Mouse (Mus musculus) embryo, embryonic 10 days (tissue): Measurements from ENCODE around the gene Hist1h3c.
"Not testable (repeated sequence)": the region's sequence is repeated elsewhere in the genome, so short reads cannot be mapped to it uniquely, and the experiment has no call there.

Source experiments
- DNase-seq: peaks from one replicate; pipeline ENCODE4 v3.0.0-alpha.2; 2015; ENCODE audit warnings: low spot score

Gene Hist1h3c

DNA sequence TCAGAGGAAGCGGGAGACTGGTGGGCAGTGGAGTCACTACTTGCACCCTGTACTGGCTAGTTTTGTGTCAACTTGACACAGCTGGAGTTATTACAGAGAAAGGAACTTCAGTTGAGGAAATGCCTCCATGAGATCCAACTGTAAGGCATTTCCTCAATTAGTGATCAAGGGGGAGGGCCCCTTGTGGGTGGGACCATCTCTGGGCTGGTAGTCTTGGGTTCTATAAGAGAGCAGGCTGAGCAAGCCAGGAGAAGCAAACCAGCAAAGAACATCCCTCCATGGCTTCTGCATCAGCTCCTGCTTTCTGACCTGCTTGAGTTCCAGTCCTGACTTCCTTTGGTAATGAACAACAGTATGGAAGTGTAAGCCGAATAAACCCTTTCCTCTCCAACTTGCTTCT, 42.6 kb downstream of the Hist1h3c start:
- not testable (repeated sequence) for DNase-seq

DNA sequence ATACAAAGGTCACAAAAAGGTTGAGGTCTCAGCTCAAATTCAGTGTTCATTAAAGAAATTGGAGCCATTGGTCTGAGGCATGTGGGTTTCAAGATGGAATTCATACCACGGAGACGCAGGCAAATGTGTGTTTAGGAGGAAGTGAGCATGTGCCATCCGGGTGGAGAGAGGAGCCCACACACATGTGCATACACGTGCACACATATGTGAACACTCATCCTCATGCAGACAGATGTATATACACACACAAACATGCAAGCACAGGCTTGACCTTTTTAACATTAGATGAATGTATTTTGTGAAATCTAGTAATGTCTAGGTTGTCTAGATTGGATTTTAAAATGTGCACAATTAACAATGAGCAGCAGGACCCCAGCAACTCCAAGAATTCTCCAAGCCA, 43.2 kb downstream of the Hist1h3c start:
- DNase-seq: no peak

GRCm38 (mm10) chr13:23700786-23701520, 44.4 kb downstream of the Hist1h3c start:
- peak; percentile 91 for DNase-seq

DNA sequence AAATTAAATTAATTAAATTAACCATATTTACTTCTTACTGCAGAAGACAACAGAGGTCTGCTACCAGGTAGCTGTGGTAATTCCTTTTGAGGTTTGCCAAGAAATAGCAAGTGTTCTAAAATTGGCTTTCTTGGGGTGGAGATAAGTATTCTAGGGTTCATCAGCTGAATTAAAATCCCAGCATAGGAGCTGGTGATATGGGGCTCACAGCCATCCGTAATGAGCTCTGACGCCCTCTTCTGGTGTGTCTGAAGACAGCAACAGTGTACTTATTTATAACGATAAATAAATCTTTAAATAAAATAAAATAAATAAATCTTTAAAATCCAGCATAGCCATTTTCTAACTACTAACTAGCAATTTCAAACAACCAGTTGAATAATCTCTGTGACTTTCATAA, 45.6 kb downstream of the Hist1h3c start:
- no peak for DNase-seq

- no peak for DNase-seq
Measured at GRCm38 (mm10) chr13:23698996-23699395, 46.4 kb downstream of the Hist1h3c start.

DNA sequence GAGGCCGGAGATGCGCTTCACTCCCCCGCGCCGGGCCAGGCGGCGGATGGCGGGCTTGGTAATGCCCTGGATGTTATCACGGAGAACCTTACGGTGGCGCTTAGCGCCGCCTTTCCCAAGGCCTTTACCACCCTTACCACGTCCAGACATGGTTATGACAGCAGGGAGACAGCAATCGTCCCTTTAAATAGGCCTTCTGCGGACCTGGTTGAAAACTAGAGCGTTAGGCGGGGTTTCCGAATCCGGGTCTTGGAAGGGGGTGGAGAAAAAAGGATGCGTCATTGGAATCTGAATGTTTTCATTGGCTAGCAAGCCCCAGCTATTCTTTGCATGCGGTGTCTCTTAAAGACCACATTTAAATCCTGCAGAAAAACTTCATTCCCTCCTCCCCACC, 47.1 kb downstream of the Hist1h3c start, which contains the start of gene Hist1h4c:
TSS of gene Hist1h4c (minus strand) at position 155 of the 394 bp plus-strand sequence.
- peak; percentile 95 for DNase-seq

DNA sequence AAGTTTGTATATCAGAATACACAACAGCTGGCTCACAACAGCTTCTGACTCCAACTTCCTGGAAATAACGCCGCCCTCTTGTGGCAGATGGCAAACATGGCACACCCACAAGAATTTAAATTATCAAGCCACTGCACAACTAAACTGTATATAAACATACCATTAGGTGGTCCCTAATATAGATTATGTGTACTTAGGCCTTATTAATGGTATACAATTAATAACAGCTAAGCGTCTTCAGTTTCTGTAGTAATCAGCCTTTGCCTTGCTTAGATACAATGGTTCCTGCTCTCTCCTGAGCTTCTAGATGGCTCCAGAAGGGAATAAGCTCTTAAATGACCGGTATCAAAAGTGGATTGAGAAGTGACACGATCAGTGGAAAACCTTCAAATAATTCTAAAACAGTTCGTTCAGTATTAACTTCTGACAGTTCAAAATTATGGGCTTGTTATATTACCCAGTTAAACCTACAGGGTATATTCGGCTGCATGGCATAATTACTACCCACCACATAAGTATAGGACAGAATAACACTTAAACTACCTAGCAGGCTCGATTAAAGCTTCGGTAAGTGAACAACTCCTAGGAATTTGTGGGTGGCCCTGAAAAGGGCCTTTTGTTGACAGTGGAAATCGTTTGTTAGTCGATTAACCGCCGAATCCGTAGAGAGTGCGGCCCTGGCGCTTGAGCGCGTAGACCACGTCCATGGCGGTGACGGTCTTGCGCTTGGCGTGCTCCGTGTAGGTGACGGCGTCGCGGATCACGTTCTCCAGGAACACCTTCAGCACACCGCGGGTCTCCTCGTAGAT, 47.7 kb downstream of the Hist1h3c start:
- DNase-seq: peak; percentile 90

DNA sequence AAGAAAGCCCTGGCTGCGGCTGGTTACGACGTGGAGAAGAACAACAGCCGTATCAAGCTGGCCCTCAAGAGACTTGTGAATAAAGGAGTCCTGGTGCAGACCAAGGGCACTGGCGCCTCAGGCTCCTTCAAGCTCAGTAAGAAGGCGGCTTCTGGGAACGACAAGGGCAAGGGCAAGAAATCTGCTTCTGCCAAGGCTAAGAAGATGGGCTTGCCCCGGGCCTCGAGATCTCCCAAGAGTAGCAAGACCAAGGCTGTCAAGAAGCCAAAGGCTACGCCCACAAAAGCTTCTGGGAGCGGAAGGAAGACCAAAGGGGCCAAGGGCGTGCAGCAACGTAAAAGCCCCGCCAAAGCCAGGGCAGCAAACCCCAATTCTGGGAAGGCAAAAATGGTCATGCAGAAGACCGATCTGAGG, 49.3 kb downstream of the Hist1h3c start:
- no peak for DNase-seq

- no peak for DNase-seq
Measured at GRCm38 (mm10) chr13:23695514-23695913, 49.9 kb downstream of the Hist1h3c start, which contains the start of gene Hist1h1t. Gene Hist1h1t (plus strand): TSS chr13:23695814.
